Mouse (Mus musculus): Measurements from ENCODE around the gene Exoc8.
A peak's percentile ranks its signal among the peaks of the same experiment; 100 is the strongest.

The Exoc8 gene

GRCm38 (mm10) chr8:124905482-124905881 lies 8.0 kb upstream of the Exoc8 start:
- no peak for DNase-seq

- DNase-seq: no peak
Observed at GRCm38 (mm10) chr8:124903198-124903597, 5.7 kb upstream of the Exoc8 start.

- DNase-seq: no peak
Observed at GRCm38 (mm10) chr8:124898251-124898905, 873 bp upstream of the Exoc8 start.

- DNase-seq: peak; percentile 52 to 63
Observed at GRCm38 (mm10) chr8:124896632-124897385, 696 bp downstream of the Exoc8 start.

GRCm38 (mm10) chr8:124896010-124896631 lies 1.4 kb downstream of the Exoc8 start:
- DNase-seq: peak in 1 of 2 experiments; percentile 24

- no peak for DNase-seq
Observed at GRCm38 (mm10) chr8:124892596-124892995, 4.9 kb downstream of the Exoc8 start.

GRCm38 (mm10) chr8:124888385-124888784 lies 9.1 kb downstream of the Exoc8 start:
- no peak for DNase-seq

GRCm38 (mm10) chr8:124878946-124879526 lies 18.5 kb downstream of the Exoc8 start:
- DNase-seq: no peak

GRCm38 (mm10) chr8:124878141-124878540 lies 19.4 kb downstream of the Exoc8 start:
- DNase-seq: no peak

GRCm38 (mm10) chr8:124872690-124873089 lies 24.8 kb downstream of the Exoc8 start:
- DNase-seq: no peak

GRCm38 (mm10) chr8:124872081-124872480 lies 25.4 kb downstream of the Exoc8 start:
- DNase-seq: no peak

GRCm38 (mm10) chr8:124871474-124871873 lies 26.0 kb downstream of the Exoc8 start:
- DNase-seq: no peak

- DNase-seq: no peak
Observed at GRCm38 (mm10) chr8:124869708-124870107, 27.8 kb downstream of the Exoc8 start.

- no peak for DNase-seq
Observed at GRCm38 (mm10) chr8:124867126-124867525, 30.4 kb downstream of the Exoc8 start.

- no peak for DNase-seq
Observed at GRCm38 (mm10) chr8:124866669-124867068, 30.8 kb downstream of the Exoc8 start.

- DNase-seq: peak in 1 of 2 experiments; percentile 7
Observed at GRCm38 (mm10) chr8:124863729-124864128, 33.8 kb downstream of the Exoc8 start.

- no peak for DNase-seq
Observed at GRCm38 (mm10) chr8:124863163-124863677, 34.3 kb downstream of the Exoc8 start.

- DNase-seq: peak; percentile 92 to 95
Observed at GRCm38 (mm10) chr8:124862321-124863162, 35.0 kb downstream of the Exoc8 start, which contains the start of the genes Gnpat and 2810004N23Rik. TSS of gene Gnpat (plus strand) at chr8:124863033. TSS of gene 2810004N23Rik (minus strand) at chr8:124863120.

- no peak for DNase-seq
Observed at GRCm38 (mm10) chr8:124860188-124860587, 37.3 kb downstream of the Exoc8 start.

- DNase-seq: peak; percentile 44 to 48
Observed at GRCm38 (mm10) chr8:124859466-124859865, 38.0 kb downstream of the Exoc8 start.

GRCm38 (mm10) chr8:124853511-124853910 lies 44.0 kb downstream of the Exoc8 start:
- no peak for DNase-seq

- no peak for DNase-seq
Observed at GRCm38 (mm10) chr8:124845573-124845972, 51.9 kb downstream of the Exoc8 start.
